ENCODE assay signal across 33 mouse cellular contexts in the genomic region with DNA sequence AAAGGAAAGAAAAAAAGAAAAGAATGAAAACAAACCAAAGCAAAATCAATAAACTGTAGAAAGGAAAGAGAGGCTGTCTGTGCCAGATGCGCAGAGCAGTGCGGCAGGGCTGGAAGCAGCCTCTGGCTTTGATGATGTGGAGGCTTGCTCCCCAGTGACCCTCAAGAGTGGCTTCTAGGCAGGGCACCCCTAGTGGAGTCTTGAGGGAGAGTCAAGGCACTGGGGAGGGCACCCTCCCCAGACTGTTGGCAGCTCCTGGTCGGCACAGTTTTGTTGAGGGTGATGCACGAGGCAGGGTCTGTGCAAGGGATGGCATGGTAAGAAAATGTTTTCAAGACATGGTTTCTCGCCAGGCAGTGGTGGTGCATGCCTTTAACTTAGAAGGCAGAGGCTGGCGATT. TPM values are rescaled to one million over a fixed set of nuclear protein-coding genes. Genes with fewer than 3 reads are reported as not detected.
DNase-seq lines count a peak whose midpoint lies in the region; ATAC-seq and TF ChIP-seq lines count a peak whose summit lies in the region.
"Had no signal": no experiment of that assay in that cellular context is flagged by ENCODE, and none has a peak within 500 bp of the region (broad histone marks: within the 10 kb centered on the region; RNA-seq: fewer than 3 reads in every experiment).

No protein-coding gene starts in this region.

- DNase-seq in lung, embryonic 14.5 days = no peak
- no peak for DNase-seq in lung, adult 2 months
- no peak for DNase-seq in MEL (ENCODE audit: low read depth, low spot score)
- DNase-seq in cerebellum, adult 2 months = no peak
- DNase-seq in embryo, embryonic 9.5 days (ENCODE audit: extremely low spot score) = no peak
- DNase-seq: adrenal gland, postnatal 14 days; cerebellum, adult 11 months; cerebellum, postnatal 10 days; gastrocnemius, adult 2 months; gastrocnemius, postnatal 36 days; heart, adult 18-20 months; heart, postnatal 36 days; kidney, adult 18-20 months; kidney, postnatal 36 days; layer of hippocampus, postnatal 36 days; lung, postnatal 4 days; thymus, postnatal 14 days had no signal

- peaks cover 59% of the 10 kb centered on the region for H3K36me3 ChIP-seq in intestine, postnatal 0 days (ENCODE audit: control insufficient read depth, insufficient read depth)
- H3K36me3 ChIP-seq in intestine, embryonic 16.5 days (ENCODE audit: control insufficient read depth, insufficient read depth, low read length) = peaks cover 16% of the 10 kb centered on the region
- peaks cover 99% of the 10 kb centered on the region for H3K36me3 ChIP-seq in lung, embryonic 14.5 days (ENCODE audit: insufficient read depth)
- no peaks in the 10 kb centered on the region for H3K36me3 ChIP-seq in MEL (ENCODE audit: control insufficient read depth in 1 of 2, insufficient read depth in 2 of 2, low read length in 2 of 2)

- 0 out of 2 replicates have a peak, but pooled peaks have one; percentile 12 for TF ChIP-seq CTCF in intestine, postnatal 0 days (IDR thresholded peaks at IDR 0.05; ENCODE audit: low read depth)
- TF ChIP-seq CTCF in lung, embryonic 14.5 days (IDR thresholded peaks at IDR 0.05; ENCODE audit: low read depth) = peak; percentile 30; the same call in 1 of the 2 replicates
- TF ChIP-seq CTCF in lung, adult 2 months (IDR thresholded peaks at IDR 0.05; ENCODE audit: insufficient read depth, low read length) = no peak
- peak in 2 of 3 experiments; percentile 20 to 28; a peak in 3 of 6 replicates for TF ChIP-seq CTCF in MEL (IDR thresholded peaks at IDR 0.05 in 2 of 3, conservative IDR thresholded peaks at IDR 0.05 in 1 of 3; ENCODE audit: control insufficient read depth in 1 of 3, insufficient read depth in 1 of 3, low read depth in 2 of 3, low read length in 3 of 3, poor library complexity in 1 of 3, severe bottlenecking in 1 of 3)
- TF ChIP-seq CTCF in cerebellum, adult 2 months (IDR thresholded peaks at IDR 0.05; ENCODE audit: borderline replicate concordance, insufficient read depth, low read depth, low read length) = no peak

- 91% methylated on average over 6 of the region's 6 CpGs for WGBS in intestine, postnatal 0 days
- 86% methylated on average over 6 of the region's 6 CpGs for WGBS in intestine, embryonic 16.5 days
- 82% methylated on average over 6 of the region's 6 CpGs for WGBS in lung, embryonic 14.5 days
- WGBS in lung, adult 2 months = 88% methylated on average over 6 of the region's 6 CpGs
- WGBS in cerebellum, adult 2 months = 88% methylated on average over 6 of the region's 6 CpGs

- ATAC-seq in intestine, postnatal 0 days = no peak
- no peak for ATAC-seq in intestine, embryonic 16.5 days
- ATAC-seq in lung, embryonic 14.5 days (ENCODE audit: insufficient read depth) = no peak
- ATAC-seq: forebrain, embryonic 13.5 days; liver, embryonic 12.5 days; midbrain, embryonic 13.5 days; Patski had no signal

- no peak overlapping the region for H3K27ac ChIP-seq in intestine, postnatal 0 days (ENCODE audit: low read depth, low read length)
- no peak overlapping the region for H3K27ac ChIP-seq in intestine, embryonic 16.5 days (ENCODE audit: low read length)
- H3K27ac ChIP-seq in lung, embryonic 14.5 days (ENCODE audit: low read depth) = no peak overlapping the region
- no peak overlapping the region for H3K27ac ChIP-seq in MEL (ENCODE audit: control insufficient read depth, low read depth, low read length)
- H3K27ac ChIP-seq in cerebellum, adult 2 months (ENCODE audit: insufficient read depth, low read length) = no peak overlapping the region
- H3K27ac ChIP-seq: forebrain, embryonic 13.5 days; gastrocnemius, adult 2 months; hindbrain, embryonic 13.5 days; kidney, embryonic 15.5 days; limb, embryonic 12.5 days; liver, embryonic 12.5 days; midbrain, embryonic 13.5 days had no signal

- H3K9me3 ChIP-seq in intestine, postnatal 0 days (ENCODE audit: control insufficient read depth) = no peaks in the 10 kb centered on the region
- no peaks in the 10 kb centered on the region for H3K9me3 ChIP-seq in intestine, embryonic 16.5 days (ENCODE audit: control insufficient read depth, low read length)
- no peaks in the 10 kb centered on the region for H3K9me3 ChIP-seq in lung, embryonic 14.5 days (ENCODE audit: low read depth, low read length)
- no peaks in the 10 kb centered on the region for H3K9me3 ChIP-seq in MEL (replicated peaks; ENCODE audit: insufficient read depth, low read length)
- H3K9me3 ChIP-seq: forebrain, embryonic 13.5 days; G1E; hindbrain, embryonic 13.5 days; kidney, embryonic 15.5 days; limb, embryonic 12.5 days; liver, embryonic 12.5 days; midbrain, embryonic 13.5 days had no signal

- H3K79me2 ChIP-seq in MEL (ENCODE audit: control insufficient read depth, insufficient read depth, low read length, poor library complexity) = no peaks in the 10 kb centered on the region

- no peaks in the 10 kb centered on the region for H3K4me1 ChIP-seq in intestine, postnatal 0 days (replicated peaks; ENCODE audit: control insufficient read depth, insufficient read depth, low read length)
- H3K4me1 ChIP-seq in intestine, embryonic 16.5 days (ENCODE audit: control insufficient read depth, insufficient read depth, low read length) = no peaks in the 10 kb centered on the region
- no peaks in the 10 kb centered on the region for H3K4me1 ChIP-seq in lung, embryonic 14.5 days (ENCODE audit: insufficient read depth)
- no peaks in the 10 kb centered on the region for H3K4me1 ChIP-seq in lung, adult 2 months (ENCODE audit: control insufficient read depth, insufficient read depth, low read length)
- no peaks in the 10 kb centered on the region for H3K4me1 ChIP-seq in MEL (ENCODE audit: control insufficient read depth in 1 of 2, insufficient read depth in 2 of 2, low read length in 2 of 2)
- peaks cover 16% of the 10 kb centered on the region for H3K4me1 ChIP-seq in cerebellum, adult 2 months (ENCODE audit: control insufficient read depth, insufficient read depth, low read length)
- H3K4me1 ChIP-seq: forebrain, embryonic 13.5 days; kidney, embryonic 15.5 days; limb, embryonic 12.5 days; midbrain, embryonic 13.5 days had no signal

- no peak overlapping the region for H3K9ac ChIP-seq in intestine, postnatal 0 days (ENCODE audit: low read depth, low read length)
- H3K9ac ChIP-seq in intestine, embryonic 16.5 days (ENCODE audit: low read depth, low read length) = no peak overlapping the region
- H3K9ac ChIP-seq in lung, embryonic 14.5 days = no peak overlapping the region
- no peak overlapping the region for H3K9ac ChIP-seq in MEL (ENCODE audit: control insufficient read depth, low read depth, low read length, poor library complexity, severe bottlenecking)
- H3K9ac ChIP-seq: forebrain, embryonic 13.5 days; hindbrain, embryonic 13.5 days; kidney, embryonic 15.5 days; limb, embryonic 12.5 days; liver, embryonic 12.5 days; midbrain, embryonic 13.5 days had no signal

- TF ChIP-seq EP300 in MEL (IDR thresholded peaks at IDR 0.05; ENCODE audit: low read depth in 1 of 2, low read length in 2 of 2) = no peak

- no peak for TF ChIP-seq POLR2A in lung, adult 2 months (IDR thresholded peaks at IDR 0.05; ENCODE audit: borderline replicate concordance, extremely low read depth, low read depth, low read length)
- TF ChIP-seq POLR2A in MEL (IDR thresholded peaks at IDR 0.05; ENCODE audit: control insufficient read depth in 1 of 2, insufficient read depth in 1 of 2, low read depth in 1 of 2, low read length in 2 of 2, poor library complexity in 1 of 2) = no peak
- no peak for TF ChIP-seq POLR2A in cerebellum, adult 2 months (IDR thresholded peaks at IDR 0.05; ENCODE audit: borderline replicate concordance, insufficient read depth, low read length)

- no peak overlapping the region for H3K4me2 ChIP-seq in intestine, postnatal 0 days (replicated peaks; ENCODE audit: low read depth)
- H3K4me2 ChIP-seq in intestine, embryonic 16.5 days (ENCODE audit: low read depth, low read length) = no peak overlapping the region
- no peak overlapping the region for H3K4me2 ChIP-seq in lung, embryonic 14.5 days
- H3K4me2 ChIP-seq: forebrain, embryonic 13.5 days; heart, embryonic 11.5 days; hindbrain, embryonic 13.5 days; kidney, embryonic 15.5 days; limb, embryonic 12.5 days; liver, embryonic 12.5 days; midbrain, embryonic 13.5 days had no signal

- H3K4me3 ChIP-seq in intestine, postnatal 0 days (ENCODE audit: low read depth, low read length) = no peak overlapping the region
- no peak overlapping the region for H3K4me3 ChIP-seq in intestine, embryonic 16.5 days (ENCODE audit: low read length)
- H3K4me3 ChIP-seq in lung, embryonic 14.5 days (ENCODE audit: low read depth, low read length) = no peak overlapping the region
- H3K4me3 ChIP-seq in lung, adult 2 months (replicated peaks; ENCODE audit: extremely low read depth, low read depth, low read length) = no peak overlapping the region
- H3K4me3 ChIP-seq in MEL (ENCODE audit: control insufficient read depth in 1 of 2, insufficient read depth in 1 of 2, low read depth in 2 of 2, low read length in 2 of 2) = no peak overlapping the region
- H3K4me3 ChIP-seq in cerebellum, adult 2 months (replicated peaks; ENCODE audit: insufficient read depth, low read depth, low read length) = no peak overlapping the region
- H3K4me3 ChIP-seq: erythroblast, embryonic 14.5 days; forebrain, embryonic 13.5 days; gastrocnemius, adult 2 months; hindbrain, embryonic 13.5 days; kidney, embryonic 15.5 days; limb, embryonic 12.5 days; liver, embryonic 12.5 days; midbrain, embryonic 13.5 days had no signal

- no peak for TF ChIP-seq RAD21 in MEL (IDR thresholded peaks at IDR 0.05; ENCODE audit: low read depth, low read length)

- H3K27me3 ChIP-seq in intestine, postnatal 0 days (replicated peaks; ENCODE audit: control insufficient read depth, insufficient read depth, low read length) = no peaks in the 10 kb centered on the region
- no peaks in the 10 kb centered on the region for H3K27me3 ChIP-seq in intestine, embryonic 16.5 days (replicated peaks; ENCODE audit: control insufficient read depth, insufficient read depth, low read length)
- H3K27me3 ChIP-seq in lung, embryonic 14.5 days (ENCODE audit: insufficient read depth, low read length) = no peaks in the 10 kb centered on the region
- no peaks in the 10 kb centered on the region for H3K27me3 ChIP-seq in MEL (ENCODE audit: control insufficient read depth in 1 of 2, insufficient read depth in 2 of 2, low read length in 2 of 2)
- H3K27me3 ChIP-seq in cerebellum, adult 2 months (ENCODE audit: control insufficient read depth, insufficient read depth, low read length) = no peaks in the 10 kb centered on the region
- H3K27me3 ChIP-seq: CH12.LX; kidney, embryonic 15.5 days; liver, embryonic 12.5 days; Patski had no signal

RNA-seq across cellular contexts. Expression of a gene that starts 37.6 kb away (rescaled TPM):
- polyA plus RNA-seq in intestine, postnatal 0 days (2015; fragmentation: Nextera tagmentation; extraction: Ambion mirVana) = 0.10 and 0.21 TPM in 2 replicates
- polyA plus RNA-seq in intestine, embryonic 16.5 days (2015; fragmentation: Nextera tagmentation; extraction: Ambion mirVana) = 0.18 and 0.45 TPM in 2 replicates
- 0.13 and 0.23 TPM in 2 replicates for polyA plus RNA-seq in lung, embryonic 14.5 days (2014; fragmentation: Nextera tagmentation; extraction: Ambion mirVana)
- polyA plus RNA-seq in lung, adult 2 months (2012; rRNA removed) = 0.08 TPM in 1 of 2 replicates, not detected in the other
- not detected in 2 replicates for total RNA-seq in MEL (2012; rRNA removed)
- polyA plus RNA-seq in MEL (2012; ENCODE audit: insufficient read depth in 1 of 2, insufficient read length in 2 of 2, low read depth in 1 of 2, low replicate concordance in 2 of 2, missing spikeins in 1 of 2) = under 1 TPM in 1 of 2 experiments, not detected in 1; 0.15 TPM
- not detected in 2 replicates for polyA plus RNA-seq in cerebellum, adult 2 months (2012; rRNA removed)
- total RNA-seq: adrenal gland, postnatal 14 days; common myeloid progenitor, adult 5-6 weeks; G1E; gastrocnemius, adult 2 months; gastrocnemius, postnatal 36 days; heart, adult 18-20 months; heart, postnatal 36 days; layer of hippocampus, postnatal 36 days; megakaryocyte-erythroid progenitor cell, adult 5-6 weeks had no signal
- polyA plus RNA-seq: erythroblast, embryonic 14.5 days; G1E; urinary bladder, adult 2 months had no signal

RNA-seq across cellular contexts. Expression of a gene that starts 47.2 kb away (rescaled TPM):
- polyA plus RNA-seq in intestine, postnatal 0 days (2015; fragmentation: Nextera tagmentation; extraction: Ambion mirVana) = 3.5 and 4.6 TPM in 2 replicates
- 2.7 and 3.0 TPM in 2 replicates for polyA plus RNA-seq in intestine, embryonic 16.5 days (2015; fragmentation: Nextera tagmentation; extraction: Ambion mirVana)
- polyA plus RNA-seq in lung, embryonic 14.5 days (2014; fragmentation: Nextera tagmentation; extraction: Ambion mirVana) = 7.0 and 7.9 TPM in 2 replicates
- polyA plus RNA-seq in lung, adult 2 months (2012; rRNA removed) = 74.3 and 90.6 TPM in 2 replicates
- total RNA-seq in MEL (2012; rRNA removed) = 1.7 and 1.8 TPM in 2 replicates
- 1 to 10 TPM in 1 of 2 experiments, not detected in 1; 7.5 TPM for polyA plus RNA-seq in MEL (2012; ENCODE audit: insufficient read depth in 1 of 2, insufficient read length in 2 of 2, low read depth in 1 of 2, low replicate concordance in 2 of 2, missing spikeins in 1 of 2)
- 68.9 and 77.2 TPM in 2 replicates for polyA plus RNA-seq in cerebellum, adult 2 months (2012; rRNA removed)

Comparison
In these comparisons a context has a peak if more than half of its experiments do, and no peak if none do; other contexts are left out.
1. CTCF ChIP-seq: peak in intestine, postnatal 0 days (single experiment), lung, embryonic 14.5 days (single experiment) and MEL (2 of 3); none in lung, adult 2 months (single experiment) and cerebellum, adult 2 months (single experiment).